Mouse (Mus musculus): ENCODE results near the gene Olfr30. TPM values are rescaled to one million over a fixed set of nuclear protein-coding genes. Genes with fewer than 3 reads are reported as not detected.

The Olfr30 gene
- not detected for polyA plus RNA-seq (2014; fragmentation: Illumina TruSeq; extraction: RNeasy Lipid Tissue Mini Kit (QIAGEN cat#74804); ENCODE audit: low read depth, low replicate concordance)

DNA sequence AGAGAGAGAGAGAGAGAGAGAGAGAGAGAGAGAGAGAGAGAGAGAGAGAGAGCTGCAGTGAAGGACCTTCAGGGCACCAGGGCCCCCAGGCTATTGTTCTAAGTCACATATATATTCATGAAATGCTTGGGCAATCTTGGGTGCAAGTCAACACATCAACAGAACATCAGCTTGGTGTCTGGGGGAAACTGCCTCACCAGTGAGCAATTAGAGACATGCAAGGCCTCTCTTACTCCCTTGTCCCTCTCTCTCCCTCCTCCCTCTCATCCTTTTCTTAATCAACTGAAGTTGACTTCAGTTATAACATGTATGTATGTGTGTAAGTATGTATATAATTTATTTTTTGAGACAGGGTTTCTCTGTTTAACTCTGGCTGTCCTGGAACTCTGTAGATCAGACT is at the start of gene Olfr30:
Gene Olfr30, minus strand, starts transcription at position 101 of the 400 bp plus-strand sequence.

GRCm38 (mm10) chr11:58502472-58502871 is 40.4 kb upstream of the Olfr30 start, which contains the start of gene Olfr331:
TSS of gene Olfr331 (minus strand) at chr11:58502572.

DNA sequence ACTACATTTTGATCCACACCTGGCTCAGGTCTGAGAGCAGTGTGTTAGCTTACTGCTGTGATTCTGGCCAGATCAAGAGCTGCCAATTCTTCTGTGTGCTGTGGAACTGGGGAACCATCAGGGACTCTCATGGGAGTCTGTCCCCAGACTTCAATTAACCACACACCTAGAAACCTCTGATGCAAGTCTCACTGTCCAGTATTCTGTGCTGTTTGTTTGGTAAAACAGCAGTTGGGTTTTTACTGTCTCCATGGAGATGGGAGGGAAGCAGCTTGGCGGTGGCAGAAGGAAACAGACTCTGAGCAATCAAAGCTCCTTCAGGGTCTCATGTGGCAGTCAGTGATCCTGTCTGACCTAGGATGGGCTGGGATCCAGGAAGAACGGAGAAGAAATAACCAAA is 30.4 kb upstream of the Olfr30 start, which contains the start of gene Olfr332:
Gene Olfr332, minus strand, starts transcription at position 101 of the 400 bp plus-strand sequence.

GRCm38 (mm10) chr11:58452759-58453158 is 9.3 kb downstream of the Olfr30 start, which contains the start of gene Lypd9:
TSS of gene Lypd9 (minus strand) at chr11:58452923.

GRCm38 (mm10) chr11:58432259-58432658 is 29.8 kb downstream of the Olfr30 start, which contains the start of gene Gm12253:
TSS of gene Gm12253 (plus strand) at chr11:58432559.

GRCm38 (mm10) chr11:58420815-58421214 is 41.3 kb downstream of the Olfr30 start, which contains the start of gene 1810065E05Rik:
TSS of gene 1810065E05Rik (plus strand) at chr11:58421111.

Other genes starting within 250 kb of the Olfr30 start
- not detected for gene 4930438A08Rik, start 187.5 kb downstream of the Olfr30 start, polyA plus RNA-seq (2014; fragmentation: Illumina TruSeq; extraction: RNeasy Lipid Tissue Mini Kit (QIAGEN cat#74804); ENCODE audit: low read depth, low replicate concordance)
- gene Zfp692, start 155.2 kb downstream of the Olfr30 start, polyA plus RNA-seq (2014; fragmentation: Illumina TruSeq; extraction: RNeasy Lipid Tissue Mini Kit (QIAGEN cat#74804); ENCODE audit: low read depth, low replicate concordance), result 8.9 TPM
- gene Zfp672, start 131.9 kb downstream of the Olfr30 start, polyA plus RNA-seq (2014; fragmentation: Illumina TruSeq; extraction: RNeasy Lipid Tissue Mini Kit (QIAGEN cat#74804); ENCODE audit: low read depth, low replicate concordance), result 47.2 TPM
- gene Sh3bp5l, start 131.5 kb downstream of the Olfr30 start, polyA plus RNA-seq (2014; fragmentation: Illumina TruSeq; extraction: RNeasy Lipid Tissue Mini Kit (QIAGEN cat#74804); ENCODE audit: low read depth, low replicate concordance), result 29.4 TPM
- gene Lypd8, start 83.2 kb downstream of the Olfr30 start, polyA plus RNA-seq (2014; fragmentation: Illumina TruSeq; extraction: RNeasy Lipid Tissue Mini Kit (QIAGEN cat#74804); ENCODE audit: low read depth, low replicate concordance), result not detected
- not detected for gene 1810065E05Rik, start 41.2 kb downstream of the Olfr30 start, polyA plus RNA-seq (2014; fragmentation: Illumina TruSeq; extraction: RNeasy Lipid Tissue Mini Kit (QIAGEN cat#74804); ENCODE audit: low read depth, low replicate concordance)
- not detected for gene Gm12253, start 29.7 kb downstream of the Olfr30 start, polyA plus RNA-seq (2014; fragmentation: Illumina TruSeq; extraction: RNeasy Lipid Tissue Mini Kit (QIAGEN cat#74804); ENCODE audit: low read depth, low replicate concordance)
- gene Lypd9, start 9.3 kb downstream of the Olfr30 start, polyA plus RNA-seq (2014; fragmentation: Illumina TruSeq; extraction: RNeasy Lipid Tissue Mini Kit (QIAGEN cat#74804); ENCODE audit: low read depth, low replicate concordance), result not detected
- not detected for gene Olfr332, start 30.3 kb upstream of the Olfr30 start, polyA plus RNA-seq (2014; fragmentation: Illumina TruSeq; extraction: RNeasy Lipid Tissue Mini Kit (QIAGEN cat#74804); ENCODE audit: low read depth, low replicate concordance)
- gene Olfr331, start 40.3 kb upstream of the Olfr30 start, polyA plus RNA-seq (2014; fragmentation: Illumina TruSeq; extraction: RNeasy Lipid Tissue Mini Kit (QIAGEN cat#74804); ENCODE audit: low read depth, low replicate concordance), result not detected
- gene Olfr330, start 72.6 kb upstream of the Olfr30 start, polyA plus RNA-seq (2014; fragmentation: Illumina TruSeq; extraction: RNeasy Lipid Tissue Mini Kit (QIAGEN cat#74804); ENCODE audit: low read depth, low replicate concordance), result not detected
- not detected for gene Olfr329-ps, start 84.2 kb upstream of the Olfr30 start, polyA plus RNA-seq (2014; fragmentation: Illumina TruSeq; extraction: RNeasy Lipid Tissue Mini Kit (QIAGEN cat#74804); ENCODE audit: low read depth, low replicate concordance)
- gene Olfr328, start 93.4 kb upstream of the Olfr30 start, polyA plus RNA-seq (2014; fragmentation: Illumina TruSeq; extraction: RNeasy Lipid Tissue Mini Kit (QIAGEN cat#74804); ENCODE audit: low read depth, low replicate concordance), result not detected
- not detected for gene Olfr224, start 108.3 kb upstream of the Olfr30 start, polyA plus RNA-seq (2014; fragmentation: Illumina TruSeq; extraction: RNeasy Lipid Tissue Mini Kit (QIAGEN cat#74804); ENCODE audit: low read depth, low replicate concordance)
- not detected for gene Olfr325, start 115.5 kb upstream of the Olfr30 start, polyA plus RNA-seq (2014; fragmentation: Illumina TruSeq; extraction: RNeasy Lipid Tissue Mini Kit (QIAGEN cat#74804); ENCODE audit: low read depth, low replicate concordance)
- gene Olfr324, start 132.8 kb upstream of the Olfr30 start, polyA plus RNA-seq (2014; fragmentation: Illumina TruSeq; extraction: RNeasy Lipid Tissue Mini Kit (QIAGEN cat#74804); ENCODE audit: low read depth, low replicate concordance), result not detected
- gene 2210407C18Rik, start 153.8 kb upstream of the Olfr30 start, polyA plus RNA-seq (2014; fragmentation: Illumina TruSeq; extraction: RNeasy Lipid Tissue Mini Kit (QIAGEN cat#74804); ENCODE audit: low read depth, low replicate concordance), result 21.0 TPM
- not detected for gene Olfr323, start 168.2 kb upstream of the Olfr30 start, polyA plus RNA-seq (2014; fragmentation: Illumina TruSeq; extraction: RNeasy Lipid Tissue Mini Kit (QIAGEN cat#74804); ENCODE audit: low read depth, low replicate concordance)
- not detected for gene Trim58, start 178.2 kb upstream of the Olfr30 start, polyA plus RNA-seq (2014; fragmentation: Illumina TruSeq; extraction: RNeasy Lipid Tissue Mini Kit (QIAGEN cat#74804); ENCODE audit: low read depth, low replicate concordance)
- not detected for gene Olfr322, start 196.5 kb upstream of the Olfr30 start, polyA plus RNA-seq (2014; fragmentation: Illumina TruSeq; extraction: RNeasy Lipid Tissue Mini Kit (QIAGEN cat#74804); ENCODE audit: low read depth, low replicate concordance)
- not detected for gene Olfr320, start 218.8 kb upstream of the Olfr30 start, polyA plus RNA-seq (2014; fragmentation: Illumina TruSeq; extraction: RNeasy Lipid Tissue Mini Kit (QIAGEN cat#74804); ENCODE audit: low read depth, low replicate concordance)
- gene Olfr319, start 236.9 kb upstream of the Olfr30 start, polyA plus RNA-seq (2014; fragmentation: Illumina TruSeq; extraction: RNeasy Lipid Tissue Mini Kit (QIAGEN cat#74804); ENCODE audit: low read depth, low replicate concordance), result not detected